Mouse (Mus musculus): ENCODE measurements around the gene Grhl1. TPM values are rescaled to one million over a fixed set of nuclear protein-coding genes. Genes with fewer than 3 reads are reported as not detected.
A peak's percentile ranks its signal among the peaks of the same experiment; 100 is the strongest.

Gene Grhl1
- polyA plus RNA-seq, 2 experiments = 0.20 to 0.45 TPM

GRCm38 (mm10) chr12:24586193-24586592, 14.1 kb downstream of the Grhl1 start:
- no peaks in the 10 kb centered on the region for H3K36me3 ChIP-seq (replicated peaks; ENCODE audit: control insufficient read depth, insufficient read depth, low read depth)
- H3K9ac ChIP-seq (replicated peaks) = no peak overlapping the region
- ATAC-seq (ENCODE audit: insufficient read depth) = no peak
- H3K27ac ChIP-seq = no peak overlapping the region
- WGBS (ENCODE audit: insufficient replicate concordance) = 61% methylated on average over 7 of the region's 7 CpGs
- H3K9me3 ChIP-seq (ENCODE audit: control insufficient read depth, low read length) = no peaks in the 10 kb centered on the region
- H3K4me2 ChIP-seq (ENCODE audit: low read depth) = no peak overlapping the region
- TF ChIP-seq EP300 (IDR thresholded peaks at IDR 0.05; ENCODE audit: low read depth) (no peak), CTCF (IDR thresholded peaks at IDR 0.05; ENCODE audit: low read depth) (no peak)
- no peak overlapping the region for H3K4me3 ChIP-seq (ENCODE audit: insufficient read depth in 1 of 2, low read depth in 2 of 2, low read length in 2 of 2)
- H3K4me1 ChIP-seq (replicated peaks; ENCODE audit: control insufficient read depth in 2 of 2, insufficient read depth in 2 of 2, low read length in 1 of 2) = peaks cover 10 to 13% of the 10 kb centered on the region in 2 experiments
- H3K27me3 ChIP-seq (ENCODE audit: control insufficient read depth, insufficient read depth, low read length) = no peaks in the 10 kb centered on the region
- DNase-seq (ENCODE audit: low read depth in 3 of 3, low spot score in 3 of 3) = no peak

GRCm38 (mm10) chr12:24590371-24590770, 18.3 kb downstream of the Grhl1 start:
- H3K27me3 ChIP-seq (ENCODE audit: control insufficient read depth, insufficient read depth, low read length) = no peaks in the 10 kb centered on the region
- no peak overlapping the region for H3K27ac ChIP-seq
- ATAC-seq (ENCODE audit: insufficient read depth) = no peak
- H3K4me1 ChIP-seq (replicated peaks; ENCODE audit: control insufficient read depth in 2 of 2, insufficient read depth in 2 of 2, low read length in 1 of 2) = peaks cover 0 to 8% of the 10 kb centered on the region in 2 experiments; a peak in 3 of 4 replicates
- H3K36me3 ChIP-seq (replicated peaks; ENCODE audit: control insufficient read depth, insufficient read depth, low read depth) = no peaks in the 10 kb centered on the region
- no peak overlapping the region for H3K4me2 ChIP-seq (ENCODE audit: low read depth)
- no peak overlapping the region for H3K9ac ChIP-seq (replicated peaks)
- no peaks in the 10 kb centered on the region for H3K9me3 ChIP-seq (ENCODE audit: control insufficient read depth, low read length)
- no peak for DNase-seq (ENCODE audit: low read depth in 3 of 3, low spot score in 3 of 3)
- no peak overlapping the region for H3K4me3 ChIP-seq (ENCODE audit: insufficient read depth in 1 of 2, low read depth in 2 of 2, low read length in 2 of 2)
- no peak for TF ChIP-seq CTCF (IDR thresholded peaks at IDR 0.05; ENCODE audit: low read depth)
- TF ChIP-seq EP300 (IDR thresholded peaks at IDR 0.05; ENCODE audit: low read depth) = no peak
- 73% methylated on average over 7 of the region's 7 CpGs for WGBS (ENCODE audit: insufficient replicate concordance)

- H3K4me1 ChIP-seq (replicated peaks; ENCODE audit: control insufficient read depth in 2 of 2, insufficient read depth in 2 of 2, low read length in 1 of 2) = peaks cover 0 to 8% of the 10 kb centered on the region in 2 experiments; a peak in 3 of 4 replicates
- no peak for TF ChIP-seq EP300 (IDR thresholded peaks at IDR 0.05; ENCODE audit: low read depth)
- no peak for TF ChIP-seq CTCF (IDR thresholded peaks at IDR 0.05; ENCODE audit: low read depth)
- no peak overlapping the region for H3K27ac ChIP-seq
- no peak for ATAC-seq (ENCODE audit: insufficient read depth)
- H3K4me2 ChIP-seq (ENCODE audit: low read depth) = no peak overlapping the region
- WGBS (ENCODE audit: insufficient replicate concordance) = 76% methylated on average over 9 of the region's 9 CpGs
- DNase-seq (ENCODE audit: low read depth in 3 of 3, low spot score in 3 of 3) = no peak
- H3K27me3 ChIP-seq (ENCODE audit: control insufficient read depth, insufficient read depth, low read length) = no peaks in the 10 kb centered on the region
- H3K9ac ChIP-seq (replicated peaks) = no peak overlapping the region
- H3K36me3 ChIP-seq (replicated peaks; ENCODE audit: control insufficient read depth, insufficient read depth, low read depth) = no peaks in the 10 kb centered on the region
- no peak overlapping the region for H3K4me3 ChIP-seq (ENCODE audit: insufficient read depth in 1 of 2, low read depth in 2 of 2, low read length in 2 of 2)
- no peaks in the 10 kb centered on the region for H3K9me3 ChIP-seq (ENCODE audit: control insufficient read depth, low read length)
These were observed 20.0 kb downstream of the Grhl1 start for GRCm38 (mm10) chr12:24592055-24592454.

- no peak for DNase-seq (ENCODE audit: low read depth in 3 of 3, low spot score in 3 of 3)
- no peaks in the 10 kb centered on the region for H3K9me3 ChIP-seq (ENCODE audit: control insufficient read depth, low read length)
- no peak overlapping the region for H3K9ac ChIP-seq (replicated peaks)
- H3K4me3 ChIP-seq (ENCODE audit: insufficient read depth in 1 of 2, low read depth in 2 of 2, low read length in 2 of 2) = peak overlapping the region; percentile 22 to 48
- H3K27me3 ChIP-seq (ENCODE audit: control insufficient read depth, insufficient read depth, low read length) = no peaks in the 10 kb centered on the region
- peak; percentile 57; the same call in 1 of the 2 replicates for ATAC-seq (ENCODE audit: insufficient read depth)
- H3K4me2 ChIP-seq (ENCODE audit: low read depth) = peak overlapping the region; percentile 53
- H3K36me3 ChIP-seq (replicated peaks; ENCODE audit: control insufficient read depth, insufficient read depth, low read depth) = no peaks in the 10 kb centered on the region
- WGBS (ENCODE audit: insufficient replicate concordance) = 6% methylated on average over 22 of the region's 22 CpGs
- no peak for TF ChIP-seq EP300 (IDR thresholded peaks at IDR 0.05; ENCODE audit: low read depth)
- TF ChIP-seq CTCF (IDR thresholded peaks at IDR 0.05; ENCODE audit: low read depth) = no peak
- no peak overlapping the region for H3K27ac ChIP-seq
- H3K4me1 ChIP-seq (replicated peaks; ENCODE audit: control insufficient read depth in 2 of 2, insufficient read depth in 2 of 2, low read length in 1 of 2) = peaks cover 0 to 8% of the 10 kb centered on the region in 2 experiments; a peak in 3 of 4 replicates
These were observed 21.0 kb downstream of the Grhl1 start for GRCm38 (mm10) chr12:24592956-24593672.

GRCm38 (mm10) chr12:24597376-24597775, 25.3 kb downstream of the Grhl1 start:
- TF ChIP-seq EP300 (IDR thresholded peaks at IDR 0.05; ENCODE audit: low read depth) = no peak
- no peak for TF ChIP-seq CTCF (IDR thresholded peaks at IDR 0.05; ENCODE audit: low read depth)
- H3K36me3 ChIP-seq (replicated peaks; ENCODE audit: control insufficient read depth, insufficient read depth, low read depth) = no peaks in the 10 kb centered on the region
- H3K9ac ChIP-seq (replicated peaks) = no peak overlapping the region
- ATAC-seq (ENCODE audit: insufficient read depth) (no peak), DNase-seq (ENCODE audit: low read depth in 3 of 3, low spot score in 3 of 3) (no peak)
- no peaks in the 10 kb centered on the region for H3K27me3 ChIP-seq (ENCODE audit: control insufficient read depth, insufficient read depth, low read length)
- no peak overlapping the region for H3K27ac ChIP-seq
- no peak overlapping the region for H3K4me2 ChIP-seq (ENCODE audit: low read depth)
- no peak overlapping the region for H3K4me3 ChIP-seq (ENCODE audit: insufficient read depth in 1 of 2, low read depth in 2 of 2, low read length in 2 of 2)
- WGBS (ENCODE audit: insufficient replicate concordance) = 67% methylated on average over 6 of the region's 6 CpGs
- no peaks in the 10 kb centered on the region for H3K9me3 ChIP-seq (ENCODE audit: control insufficient read depth, low read length)
- H3K4me1 ChIP-seq (replicated peaks; ENCODE audit: control insufficient read depth in 2 of 2, insufficient read depth in 2 of 2, low read length in 1 of 2) = peaks cover 0 to 8% of the 10 kb centered on the region in 2 experiments; a peak in 3 of 4 replicates

Measured in liver, embryonic 14.5 days (tissue).